Mouse (Mus musculus) heart, embryonic 11.5 days (tissue): ENCODE measurements around the gene Cfap54. TPM values are rescaled to one million over a fixed set of nuclear protein-coding genes. Genes with fewer than 3 reads are reported as not detected.

Experiments
- ATAC-seq: fragments of 200-750 bp; cut with Nextera tagmentation; replicated peaks from 2 replicates; pipeline ENCODE4 v1.8.0; 2017; ENCODE audit warnings: moderate library complexity; ENCODE audit not compliant: insufficient number of reproducible peaks, low FRiP score, low TSS enrichment
- H3K27ac ChIP-seq: fragments of 300-500 bp; sonication (generic); 2 replicates; pipeline ENCODE4 v1.5.1; 2014; ENCODE audit warnings: mild to moderate bottlenecking, low read depth, low read length
- H3K27me3 ChIP-seq: fragments of 300-500 bp; sonication (generic); 2 replicates; pipeline ENCODE4 v1.6.1; 2014; ENCODE audit warnings: mild to moderate bottlenecking, low read length, mixed read lengths; ENCODE audit not compliant: control insufficient read depth, insufficient read depth
- H3K36me3 ChIP-seq: fragments of 300-500 bp; sonication (generic); 2 replicates; pipeline ENCODE4 v1.6.1; 2014; ENCODE audit warnings: mild to moderate bottlenecking, low read length, moderate library complexity, mixed read lengths; ENCODE audit not compliant: control insufficient read depth, insufficient read depth
- H3K4me1 ChIP-seq: fragments of 300-500 bp; sonication (generic); 2 replicates; pipeline ENCODE4 v1.6.1; 2014; ENCODE audit warnings: low read length; ENCODE audit not compliant: control insufficient read depth, insufficient read depth
- H3K4me2 ChIP-seq: fragments of 300-500 bp; sonication (generic); 2 replicates; pipeline ENCODE4 v1.6.1; 2014; ENCODE audit warnings: mild to moderate bottlenecking, moderate library complexity
- H3K4me3 ChIP-seq: fragments of 300-500 bp; sonication (generic); 2 replicates; pipeline ENCODE4 v1.5.1; 2014; ENCODE audit warnings: low read depth, low read length
- H3K9ac ChIP-seq: fragments of 300-500 bp; sonication (generic); 2 replicates; pipeline ENCODE4 v1.6.1; 2014; ENCODE audit warnings: mild to moderate bottlenecking, low read depth, low read length, moderate library complexity
- H3K9me3 ChIP-seq: fragments of 300-500 bp; sonication (generic); replicated peaks from 2 replicates; pipeline ENCODE4 v1.6.1; 2016; ENCODE audit warnings: low read length; ENCODE audit not compliant: control insufficient read depth
- WGBS: fragments of 180-500 bp; shearing (Covaris S2); extraction: QIAGEN DNeasy Blood & Tissue Kit; methylation state at CpG from one replicate; pipeline ENCODE4 v1.1.7; 2014; ENCODE audit not compliant: insufficient replicate concordance; 5-methylcytosine and 5-hydroxymethylcytosine counted together
- polyA plus RNA-seq: library from polyadenylated mRNA; unstranded; fragments of >200 nt; fragmentation: Nextera tagmentation; extraction: Ambion mirVana; gene quantifications from 2 replicates; pipeline ENCODE4 v1.2.1, GENCODE M21; 2014

Gene Cfap54
- polyA plus RNA-seq, 1 experiment from 2014 or later, result 0.37 TPM

- H3K27ac ChIP-seq, result no peak overlapping the region
- H3K9ac ChIP-seq, result no peak overlapping the region
- no peak for ATAC-seq
- no peaks in the 10 kb centered on the region for H3K36me3 ChIP-seq
- no peak overlapping the region for H3K4me3 ChIP-seq
- no peaks in the 10 kb centered on the region for H3K9me3 ChIP-seq
- no peak overlapping the region for H3K4me2 ChIP-seq
- 74% methylated on average over 6 of the region's 6 CpGs for WGBS
- peaks cover 5% of the 10 kb centered on the region; the same call in 1 of the 2 replicates for H3K4me1 ChIP-seq
- H3K27me3 ChIP-seq, result no peaks in the 10 kb centered on the region
These were observed 147.8 kb downstream of the Cfap54 start for GRCm38 (mm10) chr10:92933616-92934015.

GRCm38 (mm10) chr10:92932464-92932863, 149.0 kb downstream of the Cfap54 start:
- no peaks in the 10 kb centered on the region for H3K36me3 ChIP-seq
- no peak overlapping the region for H3K4me2 ChIP-seq
- no peaks in the 10 kb centered on the region for H3K9me3 ChIP-seq
- no peaks in the 10 kb centered on the region for H3K27me3 ChIP-seq
- ATAC-seq, result no peak
- H3K4me1 ChIP-seq, result peaks cover 5% of the 10 kb centered on the region; the same call in 1 of the 2 replicates
- no peak overlapping the region for H3K27ac ChIP-seq
- 75% methylated on average over 12 of the region's 12 CpGs for WGBS
- H3K4me3 ChIP-seq, result no peak overlapping the region
- no peak overlapping the region for H3K9ac ChIP-seq

- no peaks in the 10 kb centered on the region for H3K9me3 ChIP-seq
- H3K27me3 ChIP-seq, result no peaks in the 10 kb centered on the region
- H3K4me3 ChIP-seq, result no peak overlapping the region
- H3K9ac ChIP-seq, result no peak overlapping the region
- no peak for ATAC-seq
- H3K4me1 ChIP-seq, result peaks cover 5% of the 10 kb centered on the region; the same call in 1 of the 2 replicates
- WGBS, result 61% methylated on average over 1 of the region's 1 CpGs
- H3K36me3 ChIP-seq, result no peaks in the 10 kb centered on the region
- no peak overlapping the region for H3K27ac ChIP-seq
- no peak overlapping the region for H3K4me2 ChIP-seq
These were observed 151.4 kb downstream of the Cfap54 start for GRCm38 (mm10) chr10:92930036-92930435.

GRCm38 (mm10) chr10:92928256-92928655, 153.2 kb downstream of the Cfap54 start:
- Histone ChIP-seq H3K4me3 (no peak overlapping the region), H3K36me3 (no peaks in the 10 kb centered on the region), H3K9me3 (no peaks in the 10 kb centered on the region), H3K9ac (no peak overlapping the region), H3K27ac (no peak overlapping the region), H3K4me1 (no peaks in the 10 kb centered on the region), H3K4me2 (no peak overlapping the region), H3K27me3 (no peaks in the 10 kb centered on the region)
- 79% methylated on average over 3 of the region's 3 CpGs for WGBS
- ATAC-seq, result no peak

GRCm38 (mm10) chr10:92918551-92918950, 162.9 kb downstream of the Cfap54 start:
- H3K36me3 ChIP-seq, result no peaks in the 10 kb centered on the region
- no peaks in the 10 kb centered on the region for H3K9me3 ChIP-seq
- no peak overlapping the region for H3K27ac ChIP-seq
- H3K4me3 ChIP-seq, result no peak overlapping the region
- H3K27me3 ChIP-seq, result no peaks in the 10 kb centered on the region
- no peak overlapping the region for H3K9ac ChIP-seq
- WGBS, result 62% methylated on average over 1 of the region's 1 CpGs
- no peak overlapping the region for H3K4me2 ChIP-seq
- no peak for ATAC-seq
- H3K4me1 ChIP-seq, result no peaks in the 10 kb centered on the region

- no peak for ATAC-seq
- no peaks in the 10 kb centered on the region for H3K9me3 ChIP-seq
- H3K4me2 ChIP-seq, result no peak overlapping the region
- no peak overlapping the region for H3K27ac ChIP-seq
- no peak overlapping the region for H3K4me3 ChIP-seq
- 65% methylated on average over 6 of the region's 6 CpGs for WGBS
- H3K27me3 ChIP-seq, result no peaks in the 10 kb centered on the region
- H3K36me3 ChIP-seq, result no peaks in the 10 kb centered on the region
- H3K9ac ChIP-seq, result no peak overlapping the region
- H3K4me1 ChIP-seq, result no peaks in the 10 kb centered on the region; the same call in 1 of the 2 replicates
These were observed 174.2 kb downstream of the Cfap54 start for GRCm38 (mm10) chr10:92907246-92907645.

GRCm38 (mm10) chr10:92888466-92888865, 193.0 kb downstream of the Cfap54 start:
- no peaks in the 10 kb centered on the region for H3K27me3 ChIP-seq
- no peak overlapping the region for H3K4me2 ChIP-seq
- no peak for ATAC-seq
- no peaks in the 10 kb centered on the region for H3K4me1 ChIP-seq
- no peak overlapping the region for H3K4me3 ChIP-seq
- 79% methylated on average over 6 of the region's 6 CpGs for WGBS
- H3K27ac ChIP-seq, result no peak overlapping the region
- no peaks in the 10 kb centered on the region for H3K36me3 ChIP-seq
- H3K9me3 ChIP-seq, result no peaks in the 10 kb centered on the region
- H3K9ac ChIP-seq, result no peak overlapping the region

GRCm38 (mm10) chr10:92878000-92878399, 203.4 kb downstream of the Cfap54 start:
- Histone ChIP-seq H3K27ac (no peak overlapping the region), H3K4me3 (no peak overlapping the region), H3K36me3 (no peaks in the 10 kb centered on the region), H3K4me1 (no peaks in the 10 kb centered on the region), H3K4me2 (no peak overlapping the region), H3K9ac (no peak overlapping the region), H3K27me3 (no peaks in the 10 kb centered on the region), H3K9me3 (no peaks in the 10 kb centered on the region)
- ATAC-seq, result no peak
- WGBS, result 83% methylated on average over 3 of the region's 3 CpGs

GRCm38 (mm10) chr10:92840980-92841379, 240.4 kb downstream of the Cfap54 start:
- ATAC-seq, result no peak
- Histone ChIP-seq H3K36me3 (no peaks in the 10 kb centered on the region), H3K9ac (no peak overlapping the region), H3K27me3 (no peaks in the 10 kb centered on the region), H3K9me3 (no peaks in the 10 kb centered on the region), H3K27ac (no peak overlapping the region), H3K4me3 (no peak overlapping the region), H3K4me2 (no peak overlapping the region), H3K4me1 (no peaks in the 10 kb centered on the region)
- 85% methylated on average over 9 of the region's 9 CpGs for WGBS
